Mouse (Mus musculus) heart, embryonic 10.5 days (tissue): ENCODE data around the gene Tmem132d. TPM values are rescaled to one million over a fixed set of nuclear protein-coding genes. Genes with fewer than 3 reads are reported as not detected.

ENCODE experiments used
- DNase-seq: peaks from one replicate; pipeline ENCODE4 v3.0.0-alpha.2; 2017; ENCODE audit warnings: low spot score
- H3K27ac ChIP-seq: fragments of 300-500 bp; sonication (generic); 2 replicates; pipeline ENCODE4 v1.5.1; 2016; ENCODE audit warnings: mild to moderate bottlenecking
- H3K27me3 ChIP-seq: fragments of 300-500 bp; sonication (generic); 2 replicates; pipeline ENCODE4 v1.6.1; 2016; ENCODE audit warnings: mild to moderate bottlenecking; ENCODE audit not compliant: poor library complexity, insufficient read depth, severe bottlenecking
- H3K36me3 ChIP-seq: fragments of 300-500 bp; sonication (generic); 2 replicates; pipeline ENCODE4 v1.6.1; 2016; ENCODE audit warnings: mild to moderate bottlenecking, moderate library complexity
- H3K4me1 ChIP-seq: fragments of 300-500 bp; sonication (generic); 2 replicates; pipeline ENCODE4 v1.6.1; 2016; ENCODE audit warnings: mild to moderate bottlenecking
- H3K4me3 ChIP-seq: fragments of 300-500 bp; sonication (generic); 2 replicates; pipeline ENCODE4 v1.5.1; 2016; ENCODE audit warnings: mild to moderate bottlenecking, moderate library complexity
- H3K9me3 ChIP-seq: fragments of 300-500 bp; sonication (generic); 2 replicates; pipeline ENCODE4 v1.6.1; 2016; ENCODE audit warnings: mild to moderate bottlenecking, moderate library complexity
- WGBS: fragments of 180-500 bp; shearing (Covaris S2); methylation state at CpG from one replicate; pipeline ENCODE4 v1.1.7; 2016; 5-methylcytosine and 5-hydroxymethylcytosine counted together
- polyA plus RNA-seq: library from polyadenylated mRNA; unstranded; fragments of >200 nt; fragmentation: Nextera tagmentation; extraction: Ambion mirVana; gene quantifications from 2 replicates; pipeline ENCODE4 v1.2.1, GENCODE M21; 2016

The Tmem132d gene
- polyA plus RNA-seq: 0.29 TPM in 1 of 2 replicates, not detected in the other

- Histone ChIP-seq H3K4me3 (peak within 1 kb of the TSS; percentile 54), H3K36me3 (no peaks in the 10 kb centered on the region), H3K4me1 (peaks cover 8% of the 10 kb centered on the region), H3K27me3 (peaks cover 78% of the 10 kb centered on the region), H3K9me3 (no peaks in the 10 kb centered on the region), H3K27ac (no peak within 1 kb of the TSS)
- WGBS: 2% methylated on average over 38 of the region's 40 CpGs
- no peak for DNase-seq
These were observed at the start of gene Tmem132d for GRCm38 (mm10) chr5:128432916-128433315. TSS of gene Tmem132d (minus strand) at chr5:128433077.

DNA sequence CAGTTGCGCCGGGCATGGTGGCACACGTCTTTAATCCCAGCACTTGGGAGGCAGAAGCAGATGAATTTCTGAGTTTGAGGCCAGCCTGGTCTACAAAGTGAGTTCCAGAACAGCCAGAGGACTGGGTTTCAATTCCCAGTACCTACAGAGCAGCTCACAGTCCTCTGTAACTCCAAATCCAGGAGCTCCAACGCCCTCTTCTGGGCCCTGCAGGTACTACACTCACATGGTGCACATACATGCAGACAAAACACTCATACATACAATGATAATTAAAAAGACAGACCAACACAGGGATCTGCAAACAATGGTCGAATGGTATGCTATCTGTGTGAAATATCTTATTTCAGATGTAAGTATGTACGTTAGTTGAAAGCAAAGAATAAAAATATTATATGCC lies 47.9 kb upstream of the Tmem132d start:
- Histone ChIP-seq H3K9me3 (no peaks in the 10 kb centered on the region), H3K36me3 (no peaks in the 10 kb centered on the region), H3K27me3 (peaks cover 30% of the 10 kb centered on the region), H3K4me1 (peaks cover 10% of the 10 kb centered on the region; the same call in 1 of the 2 replicates), H3K27ac (no peak overlapping the region), H3K4me3 (no peak overlapping the region)
- no peak for DNase-seq
- WGBS: 83% methylated on average over 6 of the region's 6 CpGs

DNA sequence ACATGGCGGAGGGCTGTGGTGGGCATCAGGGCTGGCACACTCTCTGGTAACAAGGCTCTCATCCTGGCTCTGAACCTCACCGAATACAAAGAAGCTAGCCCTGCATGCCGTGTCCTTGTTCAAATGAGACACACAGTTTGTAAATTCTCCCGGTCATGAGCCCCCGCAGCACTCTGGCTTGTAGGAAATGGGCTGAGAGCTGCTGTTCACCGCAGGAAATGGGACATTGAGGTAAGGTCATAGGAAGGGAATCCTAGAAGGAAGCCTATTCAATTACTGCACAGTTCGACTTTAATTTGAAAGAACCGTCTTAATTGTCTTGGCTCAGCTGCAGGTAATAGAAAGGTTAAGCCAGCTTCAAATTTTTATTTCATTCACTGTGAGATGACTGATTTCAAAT lies 42.5 kb upstream of the Tmem132d start:
- 84% methylated on average over 8 of the region's 8 CpGs for WGBS
- Histone ChIP-seq H3K4me3 (no peak overlapping the region), H3K27me3 (no peaks in the 10 kb centered on the region), H3K4me1 (no peaks in the 10 kb centered on the region), H3K9me3 (no peaks in the 10 kb centered on the region), H3K27ac (no peak overlapping the region), H3K36me3 (no peaks in the 10 kb centered on the region)
- no peak for DNase-seq

- Histone ChIP-seq H3K4me1 (peaks cover 5% of the 10 kb centered on the region; the same call in 1 of the 2 replicates), H3K27ac (no peak overlapping the region), H3K36me3 (no peaks in the 10 kb centered on the region), H3K27me3 (no peaks in the 10 kb centered on the region), H3K9me3 (no peaks in the 10 kb centered on the region), H3K4me3 (no peak overlapping the region)
- no peak for DNase-seq
- 82% methylated on average over 14 of the region's 14 CpGs for WGBS
These were observed 36.9 kb upstream of the Tmem132d start for GRCm38 (mm10) chr5:128469812-128470211.

DNA sequence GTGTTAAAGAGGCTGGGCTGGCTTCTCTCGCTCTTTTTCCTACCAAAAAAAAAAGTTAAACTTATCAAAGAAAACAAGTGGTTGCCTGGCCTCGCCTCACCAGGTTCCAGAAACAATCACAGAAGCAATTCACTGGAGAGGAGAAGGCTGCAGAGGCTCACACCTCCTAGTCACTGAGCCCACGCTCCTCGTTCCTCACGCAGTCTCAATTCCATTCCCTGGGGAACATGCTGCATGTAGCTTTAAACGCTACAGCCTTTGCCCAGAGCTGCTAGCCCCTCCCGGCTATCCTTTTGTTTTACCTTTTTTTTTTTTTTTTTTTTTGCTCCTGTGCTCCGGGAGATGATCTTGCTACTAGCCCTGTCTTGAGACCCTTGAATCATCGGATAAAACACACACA lies 31.6 kb upstream of the Tmem132d start:
- 9% methylated on average over 9 of the region's 9 CpGs for WGBS
- Histone ChIP-seq H3K4me1 (peaks cover 12% of the 10 kb centered on the region; the same call in 1 of the 2 replicates), H3K27me3 (no peaks in the 10 kb centered on the region), H3K4me3 (0 out of 2 replicates have a peak overlapping the region, but pooled peaks have one; percentile 8), H3K27ac (0 out of 2 replicates have a peak overlapping the region, but pooled peaks have one; percentile 22), H3K9me3 (no peaks in the 10 kb centered on the region), H3K36me3 (no peaks in the 10 kb centered on the region)
- no peak for DNase-seq

GRCm38 (mm10) chr5:128460605-128461004 lies 27.7 kb upstream of the Tmem132d start:
- Histone ChIP-seq H3K9me3 (no peaks in the 10 kb centered on the region), H3K4me1 (peaks cover 12% of the 10 kb centered on the region; the same call in 1 of the 2 replicates), H3K27me3 (no peaks in the 10 kb centered on the region), H3K27ac (no peak overlapping the region), H3K36me3 (no peaks in the 10 kb centered on the region), H3K4me3 (no peak overlapping the region)
- WGBS: 27% methylated on average over 3 of the region's 3 CpGs
- DNase-seq: no peak

DNA sequence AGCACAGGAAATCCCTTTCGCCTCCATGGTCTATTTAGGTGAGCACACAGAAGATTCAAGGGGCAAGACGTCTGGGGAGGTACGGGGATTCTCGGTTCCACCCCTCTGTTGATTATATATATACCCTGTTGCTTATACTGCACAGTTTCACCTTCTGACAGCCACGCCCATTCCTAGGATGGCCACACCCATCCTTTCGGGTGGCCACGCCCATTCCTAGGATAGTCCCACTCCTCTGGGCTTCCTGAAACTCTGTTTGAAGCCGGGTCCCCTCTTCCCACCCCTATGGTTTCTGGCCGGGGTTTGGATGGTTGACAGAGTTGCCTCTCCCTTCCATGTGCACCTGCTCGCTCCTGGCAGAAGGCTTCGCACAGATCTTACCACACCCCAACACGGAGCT lies 22.9 kb upstream of the Tmem132d start:
- Histone ChIP-seq H3K4me3 (no peak overlapping the region), H3K9me3 (no peaks in the 10 kb centered on the region), H3K27ac (no peak overlapping the region), H3K4me1 (no peaks in the 10 kb centered on the region), H3K27me3 (no peaks in the 10 kb centered on the region), H3K36me3 (no peaks in the 10 kb centered on the region)
- WGBS: 70% methylated on average over 12 of the region's 12 CpGs
- no peak for DNase-seq

- no peaks in the 10 kb centered on the region for H3K9me3 ChIP-seq
- no peak overlapping the region for H3K4me3 ChIP-seq
- no peak overlapping the region for H3K27ac ChIP-seq
- H3K4me1 ChIP-seq: no peaks in the 10 kb centered on the region
- H3K36me3 ChIP-seq: no peaks in the 10 kb centered on the region
- DNase-seq: no peak
- no peaks in the 10 kb centered on the region for H3K27me3 ChIP-seq
- WGBS: 38% methylated on average over 6 of the region's 6 CpGs
These were observed 19.3 kb upstream of the Tmem132d start for GRCm38 (mm10) chr5:128452196-128452595.

- DNase-seq: no peak
- 73% methylated on average over 3 of the region's 3 CpGs for WGBS
- no peak overlapping the region for H3K4me3 ChIP-seq
These were observed 17.9 kb upstream of the Tmem132d start for GRCm38 (mm10) chr5:128450808-128451207.

DNA sequence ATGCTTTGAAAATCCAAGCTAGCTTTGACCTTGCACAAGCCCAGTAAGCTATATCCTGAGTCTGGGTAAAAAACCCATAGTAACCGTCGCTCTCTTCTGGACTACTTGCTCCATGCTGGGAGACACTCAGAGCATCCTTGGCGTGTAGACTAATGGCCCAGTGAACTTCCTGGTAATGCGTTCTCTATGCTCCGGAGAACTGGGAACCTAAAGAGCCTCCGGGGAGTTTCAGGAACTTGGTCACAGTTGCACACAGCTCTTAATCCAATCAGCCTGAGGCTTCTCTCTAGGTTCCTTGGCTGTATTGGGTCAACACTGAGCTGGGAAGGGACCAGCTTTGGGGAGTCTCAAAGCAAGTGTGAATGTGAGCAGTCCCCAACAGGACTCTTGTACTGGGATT lies 12.0 kb upstream of the Tmem132d start:
- Histone ChIP-seq H3K27me3 (peaks cover 53% of the 10 kb centered on the region), H3K4me3 (no peak overlapping the region), H3K4me1 (0 out of 2 replicates have a peak, but pooled peaks cover 4% of the 10 kb centered on the region), H3K36me3 (no peaks in the 10 kb centered on the region), H3K27ac (no peak overlapping the region), H3K9me3 (no peaks in the 10 kb centered on the region)
- no peak for DNase-seq
- WGBS: 24% methylated on average over 6 of the region's 6 CpGs

More at GRCm38 (mm10) chr5:128450808-128451207, 17.9 kb upstream of the Tmem132d start:
- no peaks in the 10 kb centered on the region for H3K4me1 ChIP-seq
- no peak overlapping the region for H3K27ac ChIP-seq
- no peaks in the 10 kb centered on the region for H3K9me3 ChIP-seq
- H3K27me3 ChIP-seq: peaks cover 6% of the 10 kb centered on the region; the same call in 1 of the 2 replicates
- no peaks in the 10 kb centered on the region for H3K36me3 ChIP-seq

GRCm38 (mm10) chr5:128443848-128444247 lies 11.0 kb upstream of the Tmem132d start:
- peaks cover 60% of the 10 kb centered on the region for H3K27me3 ChIP-seq
- WGBS: 49% methylated on average over 4 of the region's 4 CpGs
- no peaks in the 10 kb centered on the region for H3K36me3 ChIP-seq
- no peaks in the 10 kb centered on the region for H3K9me3 ChIP-seq
- H3K4me1 ChIP-seq: 0 out of 2 replicates have a peak, but pooled peaks cover 4% of the 10 kb centered on the region
- H3K27ac ChIP-seq: no peak overlapping the region
- DNase-seq: no peak
- peak overlapping the region; percentile 35 for H3K4me3 ChIP-seq

- no peaks in the 10 kb centered on the region for H3K9me3 ChIP-seq
- H3K36me3 ChIP-seq: no peaks in the 10 kb centered on the region
- H3K27me3 ChIP-seq: peaks cover 85% of the 10 kb centered on the region
- DNase-seq: no peak
- no peak overlapping the region for H3K4me3 ChIP-seq
- no peak overlapping the region for H3K27ac ChIP-seq
- 0 out of 2 replicates have a peak, but pooled peaks cover 4% of the 10 kb centered on the region for H3K4me1 ChIP-seq
- WGBS: 23% methylated on average over 5 of the region's 5 CpGs
These were observed 8.2 kb upstream of the Tmem132d start for GRCm38 (mm10) chr5:128441121-128441520.

DNA sequence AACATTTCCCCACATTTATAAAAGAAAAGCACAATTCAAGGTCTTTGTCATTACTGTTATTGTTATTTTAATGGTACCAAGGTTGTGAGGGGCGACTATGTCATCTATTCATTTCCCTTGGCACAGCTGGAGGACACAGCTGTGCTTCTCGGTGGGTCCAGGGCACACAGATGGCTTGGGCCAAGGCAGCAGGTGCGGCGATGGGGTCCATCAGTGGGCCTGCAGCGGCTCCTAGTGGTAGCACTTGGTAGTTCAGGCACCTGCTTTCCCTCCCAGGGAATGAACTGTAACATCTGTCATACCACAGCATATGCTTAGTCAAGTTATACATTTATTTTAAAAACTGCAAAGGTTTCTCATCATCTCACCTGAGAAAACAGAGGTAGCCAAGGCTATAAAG lies 7.0 kb upstream of the Tmem132d start:
- Histone ChIP-seq H3K9me3 (no peaks in the 10 kb centered on the region), H3K27me3 (peaks cover 82% of the 10 kb centered on the region), H3K36me3 (no peaks in the 10 kb centered on the region), H3K4me3 (no peak overlapping the region), H3K4me1 (0 out of 2 replicates have a peak, but pooled peaks cover 4% of the 10 kb centered on the region), H3K27ac (no peak overlapping the region)
- 4% methylated on average over 5 of the region's 5 CpGs for WGBS
- DNase-seq: no peak

DNA sequence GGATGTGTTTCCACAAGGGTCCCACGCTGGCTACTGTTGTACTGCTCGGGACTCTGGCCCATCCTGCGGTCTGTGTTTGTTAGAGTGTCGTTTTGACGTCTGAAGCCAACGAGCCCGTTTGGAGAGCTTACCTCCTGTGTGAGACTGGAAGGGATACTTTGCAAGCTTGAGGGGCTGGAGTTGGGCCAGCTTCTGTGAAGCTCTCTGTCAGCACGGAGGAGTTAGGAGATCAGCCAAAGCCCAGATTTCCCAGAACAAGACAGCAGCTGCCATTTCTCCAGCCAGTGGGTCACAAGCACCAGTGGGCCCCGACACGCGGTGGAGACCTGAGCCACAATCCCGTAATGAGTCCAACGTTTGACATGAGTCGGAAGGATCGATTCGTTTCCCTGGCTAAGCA lies 5.2 kb upstream of the Tmem132d start:
- Histone ChIP-seq H3K27me3 (peaks cover 82% of the 10 kb centered on the region), H3K4me1 (no peaks in the 10 kb centered on the region), H3K27ac (no peak overlapping the region), H3K4me3 (no peak overlapping the region), H3K9me3 (no peaks in the 10 kb centered on the region), H3K36me3 (no peaks in the 10 kb centered on the region)
- 73% methylated on average over 16 of the region's 16 CpGs for WGBS
- no peak for DNase-seq
